Mouse (Mus musculus) kidney, postnatal 4 days (tissue): ENCODE measurements around the gene Psap.
A peak's percentile ranks its signal among the peaks of the same experiment; 100 is the strongest.
"Not testable (repeated sequence)": the region's sequence is repeated elsewhere in the genome, so short reads cannot be mapped to it uniquely, and the experiment has no call there.

Experiments
- DNase-seq, 2 experiments: peaks; one replicate each; pipeline ENCODE4 v3.0.0; 2021; ENCODE audit warnings: mixed read lengths in 2 of 2

The Psap gene

DNA sequence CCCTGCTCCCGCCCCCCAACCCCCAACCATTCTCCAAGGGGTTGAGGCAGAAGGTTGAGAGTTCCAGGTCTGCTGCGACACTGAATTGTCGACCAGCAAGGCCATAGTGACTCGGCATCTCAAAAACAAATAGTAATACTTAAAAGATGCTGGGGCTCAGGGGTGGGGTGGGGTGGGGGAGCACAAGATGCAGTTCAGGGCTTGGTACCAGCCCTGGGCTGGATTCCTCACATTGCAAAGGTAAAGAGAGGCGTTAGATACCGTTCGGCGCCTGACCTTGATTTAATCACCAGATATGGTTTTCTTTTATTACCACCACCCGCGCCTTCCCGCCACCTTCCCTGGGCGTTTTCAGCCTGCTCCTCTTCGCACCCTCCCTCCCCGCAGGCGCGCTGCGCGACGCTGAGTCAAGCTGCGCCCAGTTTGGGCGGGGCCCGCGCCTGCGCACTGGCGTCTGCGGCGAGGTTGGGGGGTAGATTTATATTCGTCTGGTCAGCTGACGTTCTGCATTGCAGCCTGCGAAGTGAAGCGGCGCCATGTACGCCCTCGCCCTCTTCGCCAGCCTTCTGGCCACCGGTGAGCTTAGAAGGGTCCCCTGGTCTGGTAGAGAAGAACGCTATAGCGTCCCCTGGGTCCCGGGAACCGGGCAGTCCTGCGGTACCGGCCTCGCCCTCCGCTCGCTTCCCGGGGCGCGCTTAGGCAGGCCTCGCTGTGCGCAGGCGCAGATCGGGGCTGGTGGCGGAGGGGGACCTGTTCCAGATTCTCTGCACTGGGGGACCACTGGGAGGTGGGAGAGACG, at the start of gene Psap:
TSS of gene Psap (plus strand) at position 421 of the 799 bp plus-strand sequence.
- DNase-seq, result peak; percentile 94 to 96

- no peak for DNase-seq
These were observed 49.8 kb upstream of the Psap start for GRCm38 (mm10) chr10:60227666-60228065.

GRCm38 (mm10) chr10:60229113-60229512, 48.3 kb upstream of the Psap start:
- no peak for DNase-seq

GRCm38 (mm10) chr10:60230321-60231088, 46.9 kb upstream of the Psap start:
- DNase-seq, result no peak

DNA sequence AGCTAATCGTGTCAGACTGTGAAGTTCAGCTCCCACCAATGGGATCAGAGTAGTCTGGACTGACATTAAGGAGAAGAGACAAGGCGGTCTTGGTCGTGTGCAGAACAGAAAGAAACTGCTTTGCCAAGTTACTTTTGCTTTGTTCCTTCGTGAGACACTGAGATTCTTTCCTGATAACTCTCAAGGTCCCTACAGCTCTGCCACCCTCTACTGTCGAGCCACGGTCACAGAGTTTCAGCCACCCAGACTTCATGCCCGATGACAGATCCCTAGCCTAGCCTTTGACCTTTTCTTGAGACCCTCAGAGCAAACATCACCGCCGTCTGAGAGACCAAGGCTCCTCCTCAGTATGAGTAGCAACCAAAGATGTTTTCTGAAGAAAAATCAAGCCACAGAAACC, 43.4 kb upstream of the Psap start:
- DNase-seq, result no peak

- DNase-seq, result not testable (repeated sequence)
These were observed 41.6 kb upstream of the Psap start for GRCm38 (mm10) chr10:60235876-60236275.

DNA sequence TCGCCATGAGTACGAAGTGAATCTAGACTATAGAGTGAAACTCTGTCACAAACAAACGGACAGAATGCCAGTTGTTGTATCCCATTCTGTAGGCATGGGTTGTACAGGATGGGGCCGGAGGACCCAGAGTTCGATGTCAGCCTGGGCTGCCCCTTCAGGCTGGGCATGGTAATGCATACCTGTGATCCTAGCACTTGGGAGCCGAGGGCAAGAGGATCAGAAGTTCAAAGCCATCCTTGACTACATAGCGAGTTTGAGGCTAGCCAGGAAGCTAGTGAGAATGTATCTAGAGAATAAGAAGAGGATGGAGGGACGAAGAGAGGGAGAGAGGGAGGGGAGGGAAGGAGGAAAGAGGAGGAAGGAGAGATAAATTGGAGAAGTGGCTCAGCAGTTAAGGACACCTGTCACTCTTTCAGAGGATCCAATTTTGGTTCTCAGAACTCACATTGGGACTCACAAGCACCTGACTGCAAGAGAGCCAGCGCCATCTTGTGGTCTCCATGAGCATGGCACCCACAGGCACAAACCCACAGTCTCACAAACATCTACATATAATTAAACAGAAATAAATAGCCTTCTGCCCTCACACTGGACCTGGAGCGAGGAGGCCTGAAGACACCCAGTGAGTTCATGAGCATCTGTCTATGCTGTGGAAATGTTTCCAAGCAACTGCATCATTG, 39.8 kb upstream of the Psap start:
- peak; percentile 81 to 83 for DNase-seq

GRCm38 (mm10) chr10:60240416-60240815, 37.0 kb upstream of the Psap start:
- no peak for DNase-seq

DNA sequence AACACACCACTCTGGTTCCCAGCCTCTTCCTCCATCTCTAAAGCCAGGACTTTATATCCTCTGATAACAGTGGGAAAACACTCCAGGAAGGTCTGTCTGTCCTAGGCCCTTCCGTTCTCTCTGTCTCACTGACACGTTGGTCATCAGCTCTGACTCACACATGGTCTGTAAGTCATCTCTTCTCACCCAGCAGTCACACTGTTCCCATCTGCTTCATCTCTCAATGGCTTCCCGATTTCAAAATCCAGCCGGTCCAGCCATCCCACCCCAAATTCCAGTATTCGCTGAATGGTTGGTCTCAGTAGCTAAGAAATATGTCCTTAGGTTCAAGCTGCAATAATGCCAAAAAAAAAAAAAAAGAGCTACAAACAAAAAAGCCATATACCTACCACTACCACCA, 33.5 kb upstream of the Psap start:
- DNase-seq, result no peak

DNA sequence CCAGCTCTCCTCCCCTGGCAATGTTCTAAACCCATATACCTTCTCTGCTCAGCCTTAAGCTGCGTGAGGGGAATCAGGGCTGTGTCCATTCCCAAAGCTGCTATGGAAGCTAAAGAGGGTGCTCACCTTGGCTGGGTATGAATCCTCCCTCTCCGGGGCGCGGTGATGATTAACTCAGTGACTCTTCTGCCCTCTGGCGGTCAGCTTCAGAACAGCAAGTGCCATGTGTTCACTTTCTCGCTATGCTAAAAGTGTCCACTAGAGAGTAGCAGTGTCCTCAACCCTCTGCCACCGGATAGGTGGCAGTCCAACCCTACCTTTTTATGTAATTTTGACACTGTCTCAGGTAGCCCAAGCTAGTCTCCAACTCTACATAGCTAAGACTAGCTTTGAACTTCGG, 32.4 kb upstream of the Psap start:
- peak; percentile 94 to 95 for DNase-seq

DNA sequence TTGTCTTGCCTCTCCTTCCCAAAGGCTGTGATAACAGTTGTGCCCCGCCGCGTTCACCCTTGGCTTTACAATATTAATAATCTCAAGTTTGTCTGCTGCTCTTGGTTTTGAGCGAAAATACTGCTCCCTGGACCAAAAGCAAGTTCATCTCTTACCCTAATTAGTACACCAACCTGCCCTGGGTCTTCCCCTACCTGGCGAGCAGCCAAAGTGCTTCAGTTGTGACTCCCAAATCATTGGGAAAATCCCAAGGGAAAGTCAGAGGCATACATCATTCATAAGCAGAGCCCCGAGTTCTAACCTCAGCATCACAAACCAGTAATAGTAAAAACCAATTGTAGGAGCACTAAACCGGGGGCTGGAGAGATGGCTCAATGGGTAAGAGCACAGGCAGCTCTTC, 31.8 kb upstream of the Psap start:
- no peak for DNase-seq

DNA sequence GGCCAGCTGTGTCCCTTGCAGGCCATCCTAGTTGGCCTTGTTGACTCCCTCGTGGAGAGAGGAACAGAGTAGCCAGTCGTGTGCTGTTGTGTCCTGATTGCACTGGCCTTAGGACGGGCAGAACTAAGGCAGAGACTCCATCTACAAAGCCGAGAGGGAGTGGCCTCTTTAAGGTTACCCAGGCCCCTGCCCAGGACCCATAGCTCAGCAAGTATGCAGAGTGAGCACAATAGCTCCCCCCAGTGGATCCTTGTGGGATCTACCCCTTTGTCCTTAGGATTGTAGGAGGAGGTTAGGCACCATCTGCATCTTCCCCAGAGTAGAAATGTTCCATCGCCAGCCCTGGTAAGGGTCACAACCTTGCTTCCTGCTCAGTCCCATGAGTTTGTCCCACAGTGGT, 30.9 kb upstream of the Psap start:
- DNase-seq, result peak; percentile 73 to 78

DNA sequence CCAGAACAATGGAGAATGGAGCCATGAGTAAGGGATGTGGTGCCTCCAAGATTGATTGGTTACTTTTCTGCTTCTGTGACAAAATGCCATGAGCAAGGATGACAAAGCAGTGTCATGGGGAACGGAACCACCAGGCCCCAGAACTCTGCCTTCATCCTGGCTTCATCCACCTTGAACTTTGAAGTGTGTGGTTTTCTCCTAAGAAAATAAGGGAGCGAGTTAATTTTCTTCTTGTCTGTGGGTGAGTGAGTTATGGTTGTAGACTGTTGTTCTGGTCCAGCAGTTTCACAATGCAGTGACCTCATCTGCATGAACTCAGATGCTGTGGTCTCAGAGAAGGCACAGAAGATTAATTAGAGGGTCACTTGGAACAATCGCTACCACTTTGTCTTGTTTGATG, 29.1 kb upstream of the Psap start:
- DNase-seq, result not testable (repeated sequence)

- DNase-seq, result no peak
These were observed 26.9 kb upstream of the Psap start for GRCm38 (mm10) chr10:60250426-60250965.

- DNase-seq, result no peak
These were observed 25.2 kb upstream of the Psap start for GRCm38 (mm10) chr10:60252187-60252586.

- DNase-seq, result no peak
These were observed 24.8 kb upstream of the Psap start for GRCm38 (mm10) chr10:60252606-60253005.

DNA sequence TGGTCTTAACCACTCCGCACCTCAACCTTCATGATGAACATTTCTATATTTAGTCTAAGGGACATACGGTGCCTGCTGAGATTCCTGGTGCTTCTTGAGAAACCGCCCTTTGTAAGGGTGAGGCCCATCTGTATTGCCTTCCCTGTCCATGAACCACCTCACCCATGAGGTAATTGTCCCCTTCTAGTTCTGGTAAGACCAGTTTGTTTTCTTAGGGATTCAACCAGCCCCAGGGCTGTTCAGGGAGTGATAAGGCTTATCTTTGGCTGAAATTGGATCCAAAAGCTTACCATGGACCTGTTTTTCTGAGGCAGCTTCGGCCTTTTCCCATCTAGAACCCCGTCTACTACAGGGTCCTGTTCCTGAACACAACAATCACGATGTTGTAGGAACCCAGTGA, 21.3 kb upstream of the Psap start:
- no peak for DNase-seq

DNA sequence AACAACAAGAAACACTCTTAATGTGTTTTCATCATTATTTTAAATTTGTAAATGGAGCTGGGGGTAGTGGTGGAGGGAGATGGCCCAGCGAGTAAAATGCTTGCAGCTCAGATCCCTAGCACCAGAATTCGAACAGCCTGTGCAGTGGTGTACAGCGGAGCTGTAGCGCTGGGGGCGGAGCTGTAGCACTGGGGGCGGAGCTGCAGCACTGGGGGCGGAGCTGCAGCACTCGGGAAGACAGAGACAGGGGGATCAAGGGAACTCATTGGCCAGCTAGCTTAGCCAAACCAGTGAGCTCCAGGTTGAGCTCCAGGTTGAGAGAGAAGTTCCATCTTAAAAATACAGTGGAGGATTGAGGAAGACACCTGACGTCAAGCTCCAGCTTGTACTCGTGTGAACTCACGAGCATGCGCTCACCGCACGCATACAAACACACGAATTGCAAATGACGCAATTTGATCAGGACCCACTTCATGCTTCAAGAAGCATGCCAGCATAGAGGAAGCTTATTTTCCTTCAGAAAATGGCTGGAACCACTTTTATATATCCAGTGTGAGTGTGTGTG, 20.1 kb upstream of the Psap start:
- no peak for DNase-seq

DNA sequence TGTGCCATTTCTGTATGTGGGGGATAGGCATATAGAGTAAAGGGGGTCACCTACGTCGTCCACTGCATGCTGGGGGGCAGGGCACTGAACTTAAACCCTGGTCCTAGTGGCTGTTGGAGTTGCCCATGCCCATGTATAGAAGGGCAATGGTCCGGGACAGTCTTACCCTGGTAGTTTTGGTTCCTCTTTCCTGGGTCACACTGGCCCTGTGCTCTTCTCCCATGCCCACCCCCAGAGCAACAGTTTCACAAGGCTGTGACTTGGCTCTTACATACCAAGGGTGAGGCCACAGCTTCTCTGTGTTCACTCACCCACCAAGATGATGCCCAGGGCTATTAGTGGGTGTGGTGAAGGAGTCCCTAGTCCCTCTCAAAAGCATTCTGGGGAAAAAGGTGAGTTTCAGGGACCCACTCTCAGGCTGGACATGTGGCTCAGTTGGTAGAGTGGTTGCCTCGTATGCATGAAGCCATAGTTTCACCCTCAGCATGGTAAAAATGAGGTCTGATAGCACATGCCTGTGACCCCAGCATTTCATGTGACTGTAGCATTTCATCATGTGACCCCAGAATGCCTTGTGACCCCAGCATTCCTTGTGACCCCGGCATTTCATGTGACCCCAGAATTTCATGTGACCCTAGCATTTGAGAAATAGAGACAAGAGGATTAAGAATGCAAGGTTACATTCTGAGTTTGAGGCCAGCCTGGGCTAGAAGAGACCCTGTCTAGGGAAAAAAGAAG, 16.7 kb upstream of the Psap start:
- DNase-seq, result no peak

GRCm38 (mm10) chr10:60261530-60261929, 15.9 kb upstream of the Psap start:
- DNase-seq, result no peak

DNA sequence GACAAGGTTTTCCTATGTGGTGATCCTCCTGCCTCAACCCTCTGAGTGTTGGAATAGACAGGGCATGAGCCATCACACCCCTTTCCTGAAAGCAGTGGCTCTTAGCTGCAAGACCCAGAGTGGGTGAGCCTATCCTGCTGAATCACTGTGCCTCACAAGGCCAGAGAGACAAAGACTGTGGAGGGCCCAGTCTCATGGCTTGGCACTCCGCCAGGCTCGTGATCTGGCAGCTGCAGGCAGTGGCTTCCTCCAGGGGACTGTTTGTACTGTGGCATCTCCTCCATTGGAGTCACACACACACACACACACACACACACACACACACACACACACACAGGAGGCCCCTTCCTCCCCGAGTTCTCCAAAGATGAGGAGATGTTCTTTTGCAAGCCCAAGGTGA, 15.0 kb upstream of the Psap start:
- DNase-seq, result peak; percentile 85 to 89

- DNase-seq, result no peak
These were observed 14.1 kb upstream of the Psap start for GRCm38 (mm10) chr10:60263351-60263750.
